Mouse (Mus musculus) lung, postnatal 0 days (tissue): ENCODE data around the gene Magi1. TPM values are rescaled to one million over a fixed set of nuclear protein-coding genes. Genes with fewer than 3 reads are reported as not detected.

Source experiments
- ATAC-seq: fragments of 200-750 bp; cut with Nextera tagmentation; 2 replicates; pipeline ENCODE4 v1.8.0; 2017; ENCODE audit warnings: moderate library complexity
- DNase-seq: peaks from one replicate; pipeline ENCODE4 v3.0.0-alpha.2; 2016; ENCODE audit warnings: low spot score
- H3K27ac ChIP-seq: fragments of 300-500 bp; sonication (generic); 2 replicates; pipeline ENCODE4 v1.5.1; 2014; ENCODE audit warnings: antibody characterized with exemption, mild to moderate bottlenecking, low read length, mixed read lengths
- H3K27me3 ChIP-seq: fragments of 300-500 bp; sonication (generic); replicated peaks from 2 replicates; pipeline ENCODE4 v1.6.1; 2014; ENCODE audit warnings: low read length, mixed read lengths; ENCODE audit not compliant: insufficient read depth
- H3K36me3 ChIP-seq: fragments of 300-500 bp; sonication (generic); 2 replicates; pipeline ENCODE4 v1.6.1; 2014; ENCODE audit warnings: low read length, mixed read lengths; ENCODE audit not compliant: insufficient read depth
- H3K4me1 ChIP-seq: fragments of 300-500 bp; sonication (generic); 2 replicates; pipeline ENCODE4 v1.6.1; 2014; ENCODE audit warnings: antibody characterized with exemption, low read depth, low read length, mixed read lengths; ENCODE audit not compliant: insufficient read depth
- H3K4me2 ChIP-seq: fragments of 300-500 bp; sonication (generic); replicated peaks from 2 replicates; pipeline ENCODE4 v1.6.1; 2014; ENCODE audit warnings: low read depth, mild to moderate bottlenecking, low read length, moderate library complexity, mixed read lengths
- H3K4me3 ChIP-seq: fragments of 300-500 bp; sonication (generic); 2 replicates; pipeline ENCODE4 v1.5.1; 2014; ENCODE audit warnings: low read depth, low read length
- H3K9ac ChIP-seq: fragments of 300-500 bp; sonication (generic); replicated peaks from 2 replicates; pipeline ENCODE4 v1.6.1; 2014; ENCODE audit warnings: low read depth, mild to moderate bottlenecking
- H3K9me3 ChIP-seq: fragments of 300-500 bp; sonication (generic); 2 replicates; pipeline ENCODE4 v1.6.1; 2016; ENCODE audit warnings: low read length, mixed read lengths
- CTCF ChIP-seq: IDR thresholded peaks from 2 replicates; pipeline ENCODE4 v1.5.1; 2016; ENCODE audit warnings: antibody characterized with exemption, mild to moderate bottlenecking
- EP300 ChIP-seq: IDR thresholded peaks from 2 replicates; pipeline ENCODE4 v1.6.1; 2016; ENCODE audit warnings: antibody characterized with exemption, mild to moderate bottlenecking, control low read depth
- WGBS: fragments of 180-500 bp; shearing (Covaris S2); extraction: QIAGEN DNeasy Blood & Tissue Kit; methylation state at CpG from one replicate; pipeline ENCODE4 v1.1.7; 2014; 5-methylcytosine and 5-hydroxymethylcytosine counted together
- polyA plus RNA-seq: library from polyadenylated mRNA; unstranded; fragments of >200 nt; fragmentation: Nextera tagmentation; extraction: Ambion mirVana; gene quantifications from 2 replicates; pipeline ENCODE4 v1.2.1, GENCODE M21; 2015

Magi1 gene
- polyA plus RNA-seq, 1 experiment from 2014 or later: 10.7 TPM

DNA sequence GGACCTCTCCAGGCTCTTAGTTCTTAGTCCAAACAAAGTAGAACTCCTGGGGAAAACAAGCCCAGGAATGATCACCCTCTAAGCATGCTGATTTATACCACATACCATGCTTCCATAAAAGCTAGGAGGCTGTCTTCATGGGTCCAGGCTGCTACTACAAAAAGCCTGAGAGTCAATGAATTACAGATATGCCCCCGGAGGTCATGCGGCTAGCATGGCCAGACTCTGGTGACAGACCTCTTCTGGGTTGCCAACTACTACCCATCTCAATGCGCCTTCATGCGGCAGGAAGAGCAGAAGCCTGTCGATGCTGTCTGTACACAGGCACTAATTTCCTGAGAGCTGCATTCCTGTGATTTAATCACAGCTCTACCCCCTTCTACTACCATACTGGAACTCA lies 92.9 kb downstream of the Magi1 start:
- Histone ChIP-seq H3K4me1 (peaks cover 35% of the 10 kb centered on the region), H3K36me3 (no peaks in the 10 kb centered on the region), H3K9me3 (no peaks in the 10 kb centered on the region), H3K9ac (no peak overlapping the region), H3K4me2 (no peak overlapping the region), H3K27ac (no peak overlapping the region), H3K4me3 (no peak overlapping the region), H3K27me3 (no peaks in the 10 kb centered on the region)
- TF ChIP-seq CTCF (no peak), EP300 (no peak)
- ATAC-seq (no peak), DNase-seq (no peak)
- 48% methylated on average over 5 of the region's 5 CpGs for WGBS

DNA sequence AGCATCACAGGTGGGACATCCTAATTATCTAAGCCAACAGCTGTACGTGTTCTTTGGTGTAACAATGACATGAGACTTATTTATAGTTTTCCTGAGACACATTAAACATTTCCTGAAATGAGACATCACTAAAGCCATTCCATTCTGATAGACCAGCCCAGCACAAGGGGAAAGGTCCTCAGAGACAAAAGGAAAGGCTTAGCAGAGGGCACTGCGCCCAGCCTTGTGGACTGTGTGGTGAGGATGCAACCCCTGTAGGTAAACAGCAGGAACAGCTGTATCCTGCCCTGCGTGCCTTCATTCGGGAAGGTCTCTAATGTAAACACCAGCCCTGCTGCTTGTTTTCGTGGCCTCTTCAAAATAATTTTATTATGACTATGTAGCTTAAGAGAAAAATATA lies 94.3 kb downstream of the Magi1 start:
- WGBS: 25% methylated on average over 5 of the region's 5 CpGs
- Histone ChIP-seq H3K4me2 (no peak overlapping the region), H3K36me3 (no peaks in the 10 kb centered on the region), H3K9me3 (no peaks in the 10 kb centered on the region), H3K27ac (no peak overlapping the region), H3K4me1 (peaks cover 41% of the 10 kb centered on the region), H3K27me3 (no peaks in the 10 kb centered on the region), H3K4me3 (no peak overlapping the region), H3K9ac (no peak overlapping the region)
- DNase-seq: peak; percentile 61
- TF ChIP-seq CTCF (peak; percentile 31; the same call in 1 of the 2 replicates), EP300 (peak; percentile 80)
- peak; percentile 87 for ATAC-seq

GRCm38 (mm10) chr6:94186628-94187319 lies 96.9 kb downstream of the Magi1 start:
- Histone ChIP-seq H3K9me3 (no peaks in the 10 kb centered on the region), H3K9ac (no peak overlapping the region), H3K4me3 (no peak overlapping the region), H3K36me3 (no peaks in the 10 kb centered on the region), H3K27ac (peak overlapping the region; percentile 54), H3K4me1 (peaks cover 49% of the 10 kb centered on the region), H3K4me2 (0 out of 2 replicates have a peak overlapping the region, but pooled peaks have one; percentile 6), H3K27me3 (no peaks in the 10 kb centered on the region)
- WGBS: 17% methylated on average over 7 of the region's 7 CpGs
- no peak for TF ChIP-seq CTCF
- TF ChIP-seq EP300: peak; percentile 70
- DNase-seq: peak; percentile 70
- ATAC-seq: peak; percentile 48

- TF ChIP-seq EP300: no peak
- TF ChIP-seq CTCF: no peak
Measured at GRCm38 (mm10) chr6:94184268-94184667, 99.4 kb downstream of the Magi1 start.

DNA sequence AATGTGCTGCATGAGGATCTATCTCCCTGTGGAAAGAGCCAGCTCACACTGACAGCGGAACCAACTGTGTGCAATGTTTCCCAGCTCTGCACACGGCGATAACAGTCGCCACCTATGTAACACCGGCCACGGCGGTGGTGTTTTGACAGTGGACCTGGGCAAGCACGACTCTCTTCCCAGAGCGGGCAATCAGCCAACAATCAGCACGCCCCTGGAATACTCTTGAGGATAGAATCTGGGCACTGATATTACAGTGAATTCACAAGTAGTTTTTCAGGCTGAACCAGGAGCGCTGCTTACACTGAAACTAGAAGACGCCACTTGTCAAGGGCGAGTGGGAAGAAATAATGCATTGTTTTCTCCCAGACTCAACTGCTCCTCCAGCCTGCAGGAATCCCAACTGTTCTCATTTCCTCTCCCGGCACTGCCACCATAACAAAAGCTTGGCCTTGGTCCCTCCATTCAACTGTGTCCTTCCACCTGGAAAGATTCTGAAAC lies 100.3 kb downstream of the Magi1 start:
- Histone ChIP-seq H3K9ac (no peak overlapping the region), H3K4me2 (peak overlapping the region; percentile 50), H3K27me3 (no peaks in the 10 kb centered on the region), H3K4me1 (peaks cover 38% of the 10 kb centered on the region), H3K9me3 (no peaks in the 10 kb centered on the region), H3K36me3 (no peaks in the 10 kb centered on the region), H3K4me3 (0 out of 2 replicates have a peak overlapping the region, but pooled peaks have one; percentile 0), H3K27ac (peak overlapping the region; percentile 55; the same call in 1 of the 2 replicates)
- ATAC-seq (peak; percentile 40), DNase-seq (peak; percentile 52)
- 22% methylated on average over 14 of the region's 14 CpGs for WGBS
- no peak for TF ChIP-seq EP300
- TF ChIP-seq CTCF: 0 out of 2 replicates have a peak, but pooled peaks have one; percentile 8

More at GRCm38 (mm10) chr6:94184268-94184667, 99.4 kb downstream of the Magi1 start:
- no peak overlapping the region for H3K4me2 ChIP-seq
- H3K27ac ChIP-seq: 0 out of 2 replicates have a peak overlapping the region, but pooled peaks have one; percentile 55
- H3K9me3 ChIP-seq: no peaks in the 10 kb centered on the region
- no peak overlapping the region for H3K9ac ChIP-seq
- no peaks in the 10 kb centered on the region for H3K27me3 ChIP-seq
- WGBS: 68% methylated on average over 4 of the region's 4 CpGs
- H3K4me3 ChIP-seq: no peak overlapping the region
- ATAC-seq (no peak), DNase-seq (no peak)
- H3K36me3 ChIP-seq: no peaks in the 10 kb centered on the region
- peaks cover 38% of the 10 kb centered on the region for H3K4me1 ChIP-seq

GRCm38 (mm10) chr6:94181673-94182255 lies 102.0 kb downstream of the Magi1 start:
- 18% methylated on average over 2 of the region's 2 CpGs for WGBS
- no peaks in the 10 kb centered on the region for H3K9me3 ChIP-seq
- H3K4me2 ChIP-seq: no peak overlapping the region
- H3K9ac ChIP-seq: no peak overlapping the region
- TF ChIP-seq EP300 (no peak), CTCF (no peak)
- H3K36me3 ChIP-seq: no peaks in the 10 kb centered on the region
- ATAC-seq (no peak), DNase-seq (no peak)
- H3K27me3 ChIP-seq: no peaks in the 10 kb centered on the region
- H3K4me1 ChIP-seq: peaks cover 34% of the 10 kb centered on the region
- H3K27ac ChIP-seq: no peak overlapping the region
- no peak overlapping the region for H3K4me3 ChIP-seq
